Mouse (Mus musculus): ENCODE measurements around the gene Dscam. TPM values are rescaled to one million over a fixed set of nuclear protein-coding genes. Genes with fewer than 3 reads are reported as not detected.

Gene Dscam
- polyA plus RNA-seq, 1 experiment = not detected

DNA sequence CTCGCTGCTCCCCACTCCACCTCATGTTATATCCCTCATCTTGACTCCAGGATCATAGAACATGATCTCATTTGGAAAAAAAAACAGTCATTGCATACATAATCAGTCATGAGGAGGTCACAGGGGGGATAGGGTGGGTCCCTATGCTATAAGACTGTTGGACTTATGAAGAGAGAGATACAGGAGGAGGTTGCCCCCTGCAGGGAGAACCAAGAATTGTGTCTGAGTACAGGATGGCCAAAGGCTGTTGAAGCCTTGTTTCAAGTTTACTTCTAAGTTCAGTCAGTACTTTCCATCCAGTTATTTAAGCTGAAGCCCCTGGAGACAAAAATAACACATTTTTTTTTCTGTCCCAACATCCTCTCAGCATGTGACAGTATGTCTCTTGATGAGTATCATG is 559.7 kb downstream of the Dscam start:
- no peak overlapping the region for H3K27ac ChIP-seq (replicated peaks; ENCODE audit: low read depth, low read length)
- no peaks in the 10 kb centered on the region for H3K4me1 ChIP-seq (ENCODE audit: control insufficient read depth, insufficient read depth, insufficient read length, low read length)
- H3K4me3 ChIP-seq (ENCODE audit: insufficient read depth, low read depth, low read length) = no peak overlapping the region

- Histone ChIP-seq H3K27ac (replicated peaks; ENCODE audit: low read depth, low read length) (no peak overlapping the region), H3K4me3 (ENCODE audit: insufficient read depth, low read depth, low read length) (no peak overlapping the region), H3K4me1 (ENCODE audit: control insufficient read depth, insufficient read depth, insufficient read length, low read length) (no peaks in the 10 kb centered on the region)
Observed at GRCm38 (mm10) chr16:96602206-96602605, 568.3 kb downstream of the Dscam start.

DNA sequence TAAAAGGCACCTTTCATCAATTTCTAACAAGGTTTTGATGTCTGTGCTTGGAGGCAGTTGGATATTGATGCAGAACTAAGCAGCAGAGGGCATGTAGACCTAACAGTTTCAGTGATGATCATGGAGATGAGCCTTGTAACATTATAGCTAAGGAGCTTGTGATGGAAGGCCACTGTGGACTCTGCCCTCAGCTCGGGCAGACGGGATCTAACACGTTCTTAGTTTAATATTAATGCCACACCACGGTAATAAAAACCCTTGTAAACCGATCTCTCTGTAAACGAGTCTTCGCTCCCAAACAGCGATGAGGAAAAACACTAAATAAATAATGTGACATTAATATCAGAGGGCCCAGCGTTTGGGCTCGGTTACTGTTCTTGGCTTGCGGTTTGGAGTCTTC is 569.8 kb downstream of the Dscam start:
- no peaks in the 10 kb centered on the region for H3K4me1 ChIP-seq (ENCODE audit: control insufficient read depth, insufficient read depth, insufficient read length, low read length)
- no peak overlapping the region for H3K27ac ChIP-seq (replicated peaks; ENCODE audit: low read depth, low read length)
- H3K4me3 ChIP-seq (ENCODE audit: insufficient read depth, low read depth, low read length) = no peak overlapping the region

DNA sequence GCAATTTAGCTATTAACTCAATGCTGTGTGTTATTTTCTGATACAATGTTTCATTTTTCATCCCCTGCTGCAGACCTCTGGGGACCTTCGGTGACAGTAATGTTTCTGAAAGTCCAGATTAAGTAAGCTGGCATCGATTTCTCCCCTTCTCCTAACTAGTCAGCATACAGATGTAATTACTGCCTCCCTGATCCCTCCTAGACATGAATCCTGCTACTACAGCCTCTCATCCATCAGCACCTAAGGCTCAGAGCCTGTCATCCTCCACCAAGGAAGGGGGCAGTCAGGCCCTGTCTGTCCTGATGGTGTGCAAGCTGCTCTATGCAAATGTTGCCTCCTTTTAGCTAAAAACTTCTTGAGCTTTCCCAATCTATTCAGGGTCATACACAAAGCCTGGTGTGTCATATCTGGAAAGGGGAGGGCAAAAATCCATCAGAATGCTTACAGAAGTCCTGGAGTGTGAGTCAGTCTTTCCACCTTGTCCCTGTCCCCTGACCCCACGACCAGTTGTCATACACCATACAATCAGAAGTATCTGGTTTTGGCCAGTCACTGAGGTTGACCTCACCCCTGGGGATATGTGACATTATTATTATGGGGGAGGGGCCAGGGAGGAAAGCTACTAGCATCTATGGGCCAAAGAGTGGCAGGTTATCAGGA is 571.0 kb downstream of the Dscam start:
- Histone ChIP-seq H3K4me1 (ENCODE audit: control insufficient read depth, insufficient read depth, insufficient read length, low read length) (no peaks in the 10 kb centered on the region), H3K4me3 (ENCODE audit: insufficient read depth, low read depth, low read length) (no peak overlapping the region), H3K27ac (replicated peaks; ENCODE audit: low read depth, low read length) (no peak overlapping the region)

DNA sequence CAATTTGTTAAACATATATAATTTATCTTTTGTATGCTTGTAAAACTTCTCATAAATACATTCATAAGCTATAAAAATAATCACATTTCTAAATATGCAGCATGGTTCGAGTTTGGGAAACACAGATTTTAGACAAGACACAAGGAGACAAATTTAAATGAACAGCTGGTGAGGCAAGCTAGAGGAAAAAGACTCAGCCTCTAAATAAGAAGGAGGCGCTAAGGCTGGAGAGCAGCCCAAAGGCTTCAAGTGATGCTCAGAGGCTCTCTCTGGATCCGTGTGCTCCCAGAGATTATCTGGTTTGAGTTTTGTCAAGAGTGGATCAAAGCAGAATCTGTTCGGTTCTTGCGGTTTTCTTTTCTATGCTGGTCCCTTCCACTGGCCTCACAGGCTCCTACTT is 594.7 kb downstream of the Dscam start:
- Histone ChIP-seq H3K4me1 (ENCODE audit: control insufficient read depth, insufficient read depth, insufficient read length, low read length) (no peaks in the 10 kb centered on the region), H3K4me3 (ENCODE audit: insufficient read depth, low read depth, low read length) (no peak overlapping the region), H3K27ac (replicated peaks; ENCODE audit: low read depth, low read length) (no peak overlapping the region)

DNA sequence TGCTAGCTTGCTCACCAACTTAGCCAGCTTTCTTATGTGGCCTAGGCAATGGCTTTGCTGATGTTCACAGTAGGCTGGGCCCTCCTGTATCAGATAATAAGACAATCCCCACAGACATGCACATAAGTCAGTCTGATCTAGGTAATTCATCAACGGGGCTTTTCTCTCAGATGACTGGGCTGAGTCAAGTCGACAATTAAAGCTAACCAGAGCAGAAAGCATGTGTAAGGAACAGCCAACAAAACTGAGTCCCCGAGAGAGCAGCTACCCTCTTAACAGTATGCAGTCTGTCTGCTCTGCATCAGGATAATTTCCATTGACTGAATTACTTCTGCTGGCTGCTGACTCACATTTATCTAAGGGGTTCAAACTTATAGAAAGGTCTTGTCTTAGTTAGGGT is 603.1 kb downstream of the Dscam start:
- Histone ChIP-seq H3K4me1 (ENCODE audit: control insufficient read depth, insufficient read depth, insufficient read length, low read length) (no peaks in the 10 kb centered on the region), H3K27ac (replicated peaks; ENCODE audit: low read depth, low read length) (no peak overlapping the region), H3K4me3 (ENCODE audit: insufficient read depth, low read depth, low read length) (no peak overlapping the region)

DNA sequence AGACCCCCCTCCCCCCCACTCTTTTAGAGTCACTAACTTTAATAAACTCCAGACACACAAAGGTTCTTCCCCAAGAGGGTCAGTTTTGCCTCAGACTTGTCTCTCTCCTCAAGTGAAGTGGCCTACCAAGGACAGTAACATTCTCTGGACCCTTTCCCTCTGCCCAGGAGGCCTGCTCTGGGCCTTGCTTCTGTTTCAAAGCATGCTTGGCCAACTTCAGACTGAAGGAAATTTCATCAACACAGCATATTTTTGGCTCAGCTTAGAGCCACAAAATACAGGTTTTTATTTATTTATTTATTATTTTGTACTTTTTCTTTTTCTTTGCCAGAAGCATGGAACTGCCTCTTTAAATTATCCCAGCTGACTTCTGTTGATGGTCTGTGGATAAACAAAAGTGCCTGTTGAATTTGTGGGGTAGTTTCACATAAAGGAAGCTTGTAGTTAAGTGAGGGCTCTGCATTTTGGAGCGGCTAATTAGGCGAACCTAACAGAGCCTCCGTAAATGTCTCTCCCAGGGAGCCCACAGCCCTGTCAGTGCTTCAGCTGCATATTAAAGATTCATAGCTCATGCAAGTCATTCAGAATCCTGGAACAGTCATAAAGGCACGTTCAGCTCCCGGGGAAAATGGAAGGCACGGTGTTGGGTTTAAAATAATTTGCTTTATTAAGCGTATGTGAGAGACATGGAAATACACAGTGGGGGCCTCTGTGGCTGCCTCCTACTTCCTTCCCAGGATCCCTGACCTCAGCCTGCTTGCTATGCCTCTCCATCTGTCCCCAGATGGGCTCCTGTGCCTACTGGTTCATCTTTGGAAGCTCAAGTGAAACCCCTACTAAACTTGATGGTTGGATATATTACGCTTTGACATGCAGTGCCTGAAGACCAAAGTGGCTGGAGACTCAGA is 606.9 kb downstream of the Dscam start:
- H3K4me1 ChIP-seq (ENCODE audit: control insufficient read depth, insufficient read depth, insufficient read length, low read length) = no peaks in the 10 kb centered on the region
- no peak overlapping the region for H3K4me3 ChIP-seq (ENCODE audit: insufficient read depth, low read depth, low read length)
- H3K27ac ChIP-seq (replicated peaks; ENCODE audit: low read depth, low read length) = no peak overlapping the region

- Histone ChIP-seq H3K4me1 (ENCODE audit: control insufficient read depth, insufficient read depth, insufficient read length, low read length) (no peaks in the 10 kb centered on the region), H3K4me3 (ENCODE audit: insufficient read depth, low read depth, low read length) (no peak overlapping the region), H3K27ac (replicated peaks; ENCODE audit: low read depth, low read length) (no peak overlapping the region)
Observed at GRCm38 (mm10) chr16:96559796-96560195, 610.8 kb downstream of the Dscam start.

DNA sequence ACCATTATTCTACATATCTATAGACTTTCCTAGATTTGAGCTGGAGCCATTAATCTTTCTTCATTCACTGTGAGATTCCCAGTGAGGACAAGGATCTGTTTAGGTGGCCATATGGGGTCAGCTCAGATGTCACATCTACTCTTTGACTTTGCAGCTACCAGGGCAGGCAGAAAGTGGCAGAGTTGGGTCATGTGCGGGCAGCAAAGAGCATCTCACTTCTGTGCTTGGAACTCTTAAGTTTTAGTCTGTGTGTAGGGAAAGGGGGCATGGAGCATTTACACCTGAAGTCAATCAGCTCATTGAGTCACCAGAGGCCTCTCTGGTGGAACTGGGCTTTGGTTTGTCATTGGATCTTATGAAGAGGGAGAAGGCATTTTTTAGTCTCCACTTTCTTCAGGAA is 612.2 kb downstream of the Dscam start:
- Histone ChIP-seq H3K4me3 (ENCODE audit: insufficient read depth, low read depth, low read length) (no peak overlapping the region), H3K27ac (replicated peaks; ENCODE audit: low read depth, low read length) (no peak overlapping the region), H3K4me1 (ENCODE audit: control insufficient read depth, insufficient read depth, insufficient read length, low read length) (no peaks in the 10 kb centered on the region)

- Histone ChIP-seq H3K4me3 (ENCODE audit: insufficient read depth, low read depth, low read length) (no peak overlapping the region), H3K4me1 (ENCODE audit: control insufficient read depth, insufficient read depth, insufficient read length, low read length) (no peaks in the 10 kb centered on the region), H3K27ac (replicated peaks; ENCODE audit: low read depth, low read length) (no peak overlapping the region)
Observed at GRCm38 (mm10) chr16:96556621-96557020, 613.9 kb downstream of the Dscam start.

DNA sequence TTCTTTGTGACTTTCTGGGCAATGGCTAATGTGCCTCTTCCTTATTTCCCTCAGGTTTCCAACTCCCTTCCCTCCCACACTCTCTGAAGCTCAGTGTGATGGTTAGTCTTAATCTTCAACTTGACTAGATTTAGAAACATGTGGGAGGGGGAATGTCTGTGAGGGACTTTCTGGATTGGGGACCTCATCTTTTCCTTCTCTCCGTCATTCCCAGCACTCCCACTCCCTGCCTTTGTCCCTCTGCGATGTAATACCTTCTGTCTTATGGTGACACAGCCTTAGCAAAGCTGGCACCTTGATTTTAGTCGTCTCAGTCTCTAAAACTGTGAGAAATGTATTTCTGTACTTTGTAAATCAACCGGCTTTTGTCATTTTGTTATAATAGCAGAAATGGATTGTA is 615.1 kb downstream of the Dscam start:
- Histone ChIP-seq H3K4me1 (ENCODE audit: control insufficient read depth, insufficient read depth, insufficient read length, low read length) (no peaks in the 10 kb centered on the region), H3K4me3 (ENCODE audit: insufficient read depth, low read depth, low read length) (no peak overlapping the region), H3K27ac (replicated peaks; ENCODE audit: low read depth, low read length) (no peak overlapping the region)

DNA sequence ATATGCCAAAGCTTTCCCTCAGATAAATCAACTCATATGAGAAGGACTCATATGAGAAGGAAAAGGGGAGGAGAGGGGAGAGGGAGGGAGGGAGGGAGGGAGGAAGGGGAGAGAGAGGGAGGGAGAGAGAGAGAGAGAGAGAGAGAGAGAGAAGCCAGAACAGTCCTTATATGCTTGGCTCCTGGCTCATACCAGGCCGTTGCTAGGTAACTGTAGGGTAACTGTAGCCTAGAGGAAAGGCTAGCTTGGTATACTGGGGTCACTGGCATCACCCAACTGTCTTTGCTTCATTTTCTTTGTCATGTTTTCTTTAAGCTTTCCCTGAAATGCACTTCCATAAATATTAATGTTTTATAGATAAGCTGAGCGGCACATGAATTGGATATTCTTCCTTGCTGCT is 617.9 kb downstream of the Dscam start:
- Histone ChIP-seq H3K4me1 (ENCODE audit: control insufficient read depth, insufficient read depth, insufficient read length, low read length) (no peaks in the 10 kb centered on the region), H3K4me3 (ENCODE audit: insufficient read depth, low read depth, low read length) (no peak overlapping the region), H3K27ac (replicated peaks; ENCODE audit: low read depth, low read length) (no peak overlapping the region)

- no peak overlapping the region for H3K4me3 ChIP-seq (ENCODE audit: insufficient read depth, low read depth, low read length)
- peaks cover 3% of the 10 kb centered on the region for H3K4me1 ChIP-seq (ENCODE audit: control insufficient read depth, insufficient read depth, insufficient read length, low read length)
- no peak overlapping the region for H3K27ac ChIP-seq (replicated peaks; ENCODE audit: low read depth, low read length)
Observed at GRCm38 (mm10) chr16:96541056-96541455, 629.5 kb downstream of the Dscam start.
